Mouse (Mus musculus) erythroid progenitor cell, adult 5-6 weeks (primary cell): Measurements from ENCODE around the gene Tmem26. TPM values are rescaled to one million over a fixed set of nuclear protein-coding genes. Genes with fewer than 3 reads are reported as not detected.

Experiments
- total RNA-seq, 2 experiments: library from RNA; stranded (forward) in 1 of 2; stranded (reverse) in 1 of 2; fragments of 150-400 nt in 1 of 2; fragments of 186-747, 209-891 nt in 1 of 2; gene quantifications; 2 replicates each; pipeline versions ENCODE4 v1.2.3 to v1.2.4; 2015 to 2017; ENCODE audit warnings: low replicate concordance in 2 of 2

Gene Tmem26
- total RNA-seq, 2 experiments from 2014 or later, result 0.98 to 5.0 TPM

Other genes starting within 250 kb of the Tmem26 start
- not detected in 2 replicates for gene Cabcoco1, start 181.8 kb upstream of the Tmem26 start, total RNA-seq (2015; ENCODE audit: low replicate concordance)
- gene Cabcoco1, start 181.8 kb upstream of the Tmem26 start, total RNA-seq (2017; ENCODE audit: low replicate concordance), result not detected in 2 replicates